Mouse (Mus musculus): ENCODE data around the gene Fam122a.

DNA sequence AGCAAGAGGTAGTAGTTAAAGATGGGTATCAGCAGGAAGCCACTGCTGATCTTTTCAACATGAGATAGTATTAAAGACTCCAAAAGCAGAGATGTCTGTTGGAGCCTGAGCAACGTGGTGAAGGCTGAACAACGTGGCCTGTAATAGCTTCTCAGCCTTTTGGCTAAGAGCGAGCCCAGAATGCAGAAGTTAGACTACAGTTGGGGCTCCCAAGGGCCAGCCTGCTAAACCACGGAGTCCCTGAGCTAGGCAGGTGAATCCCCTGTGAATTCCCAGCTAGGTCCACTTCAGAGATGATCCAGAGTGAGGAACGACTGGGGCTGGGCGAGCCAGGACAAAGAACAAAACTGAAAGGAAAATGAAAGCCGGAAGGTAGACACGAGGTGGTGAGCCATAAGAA, 26.4 kb downstream of the Fam122a start:
- TF ChIP-seq CTCF (IDR thresholded peaks at IDR 0.05; ENCODE audit: low read depth, low read length) (no peak), GATA1 (IDR thresholded peaks at IDR 0.05; ENCODE audit: borderline replicate concordance, low read length) (no peak)
